Mouse (Mus musculus) spleen, postnatal 0 days (tissue): ENCODE measurements around the gene Gm10097. TPM values are rescaled to one million over a fixed set of nuclear protein-coding genes. Genes with fewer than 3 reads are reported as not detected.

ENCODE experiments used
- polyA plus RNA-seq: library from polyadenylated mRNA; unstranded; fragments of >200 nt; fragmentation: Nextera tagmentation; extraction: Ambion mirVana; gene quantifications from 2 replicates; pipeline ENCODE4 v1.2.1, GENCODE M21; 2015

Gm10097 gene
- polyA plus RNA-seq = 0.25 and 0.44 TPM in 2 replicates

GRCm38 (mm10) chr10:5068676-5069265 lies at the start of gene Gm10097:
TSS of gene Gm10097 (plus strand) at chr10:5069192.

